Mouse (Mus musculus) embryo, embryonic 11.5 days (tissue): Measurements from ENCODE around the gene Dmbt1.
"Not testable (repeated sequence)": the region's sequence is repeated elsewhere in the genome, so short reads cannot be mapped to it uniquely, and the experiment has no call there.

Source experiments
- DNase-seq: peaks from one replicate; pipeline ENCODE4 v3.0.0-alpha.2; 2012; ENCODE audit warnings: low read depth, low spot score

Dmbt1 gene

GRCm38 (mm10) chr7:131049829-131050228 lies 18.0 kb downstream of the Dmbt1 start:
- not testable (repeated sequence) for DNase-seq

- DNase-seq: no peak
Observed at GRCm38 (mm10) chr7:131054808-131055370, 23.0 kb downstream of the Dmbt1 start.

- not testable (repeated sequence) for DNase-seq
Observed at GRCm38 (mm10) chr7:131057918-131058317, 26.1 kb downstream of the Dmbt1 start.

- DNase-seq: not testable (repeated sequence)
Observed at GRCm38 (mm10) chr7:131059808-131060207, 28.0 kb downstream of the Dmbt1 start.

DNA sequence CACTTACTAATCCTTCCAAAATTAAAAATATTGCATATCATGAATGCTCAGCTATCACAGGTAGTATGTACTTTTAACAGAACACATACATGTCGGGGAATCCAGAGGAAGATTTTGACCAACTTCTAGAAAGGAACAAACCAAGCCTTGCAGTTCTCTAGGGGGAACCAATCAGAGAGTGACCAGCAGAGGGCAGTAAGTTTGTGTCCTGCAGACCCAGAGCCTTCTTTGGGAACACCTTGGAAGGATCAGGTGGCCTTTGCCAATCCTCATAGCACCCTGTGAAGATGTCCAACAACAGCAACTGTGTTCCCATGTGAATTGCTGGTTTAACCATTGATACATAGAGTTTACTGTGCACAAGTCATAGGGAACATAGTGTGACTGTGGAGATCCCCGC lies 30.7 kb downstream of the Dmbt1 start:
- DNase-seq: no peak

DNA sequence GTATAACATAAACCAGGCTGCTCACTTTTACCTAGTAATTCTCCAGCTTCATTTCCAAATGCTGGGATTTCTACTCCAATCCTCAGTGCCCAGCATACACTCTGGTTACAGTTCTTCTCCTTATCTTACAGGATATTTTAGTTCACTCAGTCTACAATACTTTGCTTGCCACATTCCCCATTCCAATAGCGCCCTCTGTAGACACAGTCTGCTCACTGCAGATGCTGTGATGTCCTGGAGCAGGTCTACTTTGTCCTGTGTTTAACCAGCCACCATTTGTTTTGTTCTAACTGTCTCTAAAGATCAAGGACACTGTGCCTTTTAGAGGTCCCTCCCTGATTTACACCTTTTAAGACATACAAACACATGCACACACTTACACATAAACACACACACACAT lies 36.3 kb downstream of the Dmbt1 start:
- not testable (repeated sequence) for DNase-seq

DNA sequence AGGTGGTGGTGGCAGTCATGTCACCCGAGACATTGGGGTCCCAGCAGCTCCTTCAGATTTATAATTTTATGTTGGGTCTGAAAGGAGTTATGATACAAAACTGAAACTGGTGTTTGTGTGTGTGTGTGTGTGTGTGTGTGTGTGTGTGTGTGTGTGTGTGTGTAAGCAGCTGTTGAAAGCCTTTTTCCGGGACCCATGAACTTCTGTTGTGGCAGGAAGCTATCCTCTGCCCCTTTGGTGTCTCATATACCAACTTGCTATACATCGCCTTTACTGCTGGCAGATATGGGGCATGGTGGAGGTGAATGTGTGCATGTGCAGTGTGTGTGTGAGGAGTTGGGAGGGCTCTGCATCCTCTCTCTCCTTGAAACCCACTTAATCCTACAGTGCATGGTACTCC lies 41.6 kb downstream of the Dmbt1 start:
- not testable (repeated sequence) for DNase-seq

DNA sequence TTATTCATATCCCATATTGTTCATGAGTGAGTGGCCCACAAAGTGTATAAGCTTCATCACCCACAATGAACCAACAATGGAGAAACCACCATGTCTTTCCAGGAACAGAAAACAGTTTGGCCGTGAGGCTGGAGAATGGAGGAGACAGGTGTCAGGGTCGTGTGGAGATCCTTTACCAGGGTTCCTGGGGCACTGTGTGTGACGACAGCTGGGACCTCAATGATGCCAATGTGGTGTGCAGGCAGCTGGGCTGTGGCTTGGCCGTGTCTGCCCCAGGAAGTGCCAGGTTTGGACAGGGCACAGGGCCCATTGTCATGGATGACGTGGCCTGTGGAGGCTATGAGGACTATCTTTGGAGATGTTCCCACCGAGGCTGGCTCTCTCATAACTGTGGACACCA lies 42.2 kb downstream of the Dmbt1 start:
- not testable (repeated sequence) for DNase-seq

- no peak for DNase-seq
Observed at GRCm38 (mm10) chr7:131075956-131076355, 44.1 kb downstream of the Dmbt1 start.

DNA sequence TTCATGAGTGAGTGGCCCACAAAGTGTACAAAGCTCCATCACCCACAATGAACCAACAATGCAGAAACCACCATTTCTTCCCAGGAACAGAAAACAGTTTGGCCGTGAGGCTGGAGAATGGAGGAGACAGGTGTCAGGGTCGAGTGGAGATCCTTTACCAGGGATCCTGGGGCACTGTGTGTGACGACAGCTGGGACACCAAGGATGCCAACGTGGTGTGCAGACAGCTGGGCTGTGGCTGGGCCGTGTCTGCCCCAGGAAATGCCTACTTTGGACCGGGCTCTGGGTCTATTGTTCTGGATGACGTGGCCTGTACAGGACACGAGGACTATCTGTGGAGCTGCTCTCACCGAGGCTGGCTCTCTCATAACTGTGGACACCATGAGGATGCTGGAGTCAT lies 50.5 kb downstream of the Dmbt1 start:
- DNase-seq: not testable (repeated sequence)

GRCm38 (mm10) chr7:131112486-131112885 lies 80.6 kb downstream of the Dmbt1 start:
- peak; percentile 32 for DNase-seq

- DNase-seq: no peak
Observed at GRCm38 (mm10) chr7:131113676-131114075, 81.8 kb downstream of the Dmbt1 start.

DNA sequence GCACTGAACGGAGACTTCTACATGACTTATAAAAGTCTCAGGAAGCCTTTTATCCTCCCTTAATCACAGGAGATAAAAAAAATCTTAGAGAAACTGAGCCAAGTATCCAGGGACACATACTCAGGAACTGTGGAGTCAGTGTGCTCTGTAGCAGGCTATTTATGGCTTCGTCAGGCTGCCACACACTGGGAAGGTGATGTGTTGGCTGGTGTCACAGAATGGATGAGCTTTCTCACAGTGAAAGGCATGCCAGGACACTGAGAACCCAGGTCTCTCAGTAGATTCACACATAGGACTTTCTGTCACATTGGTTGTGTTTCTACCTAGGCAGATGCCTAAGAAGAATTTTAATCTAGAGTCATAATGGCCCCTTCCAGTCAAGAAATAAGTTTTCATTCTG lies 82.6 kb downstream of the Dmbt1 start:
- no peak for DNase-seq

GRCm38 (mm10) chr7:131122210-131122807 lies 90.5 kb downstream of the Dmbt1 start:
- DNase-seq: no peak

DNA sequence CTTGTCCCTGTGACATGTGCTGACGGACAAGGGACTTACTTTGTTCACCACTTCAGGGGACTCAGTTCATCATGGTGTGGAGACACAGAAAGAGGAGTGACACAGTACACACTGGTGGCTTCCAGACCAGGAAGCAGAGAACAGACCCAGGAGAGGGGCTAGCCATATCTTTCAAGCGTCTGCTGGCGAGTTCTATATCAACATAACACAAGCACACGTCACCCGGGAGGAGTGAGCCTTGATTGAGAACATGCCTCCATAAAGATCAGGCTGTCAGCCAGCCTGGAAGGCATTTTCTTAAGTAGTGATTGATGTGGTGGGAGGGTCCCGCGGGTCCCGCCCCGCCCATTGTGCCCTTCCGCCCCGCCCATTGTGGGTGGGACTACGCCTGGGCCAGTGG lies 98.2 kb downstream of the Dmbt1 start:
- DNase-seq: no peak

DNA sequence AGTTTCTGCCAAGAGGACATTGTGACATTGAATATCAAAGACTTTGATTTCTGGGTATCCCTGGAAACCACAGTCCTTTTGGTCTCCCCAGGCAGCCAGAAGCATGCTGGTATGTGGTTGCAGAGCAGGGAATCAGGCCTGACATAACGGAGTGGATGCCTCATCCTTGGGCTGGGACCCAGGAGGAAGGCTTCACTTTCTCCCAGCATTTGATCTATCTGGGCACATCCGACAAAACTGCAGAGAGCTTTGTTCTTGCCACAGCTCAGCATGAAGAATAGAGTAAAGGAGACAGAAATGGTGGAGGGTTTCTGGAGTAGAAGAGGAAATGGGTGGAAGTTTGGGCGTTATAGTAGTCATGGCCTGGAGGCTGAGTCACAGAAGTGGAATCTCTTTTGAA lies 101.3 kb downstream of the Dmbt1 start:
- DNase-seq: no peak

DNA sequence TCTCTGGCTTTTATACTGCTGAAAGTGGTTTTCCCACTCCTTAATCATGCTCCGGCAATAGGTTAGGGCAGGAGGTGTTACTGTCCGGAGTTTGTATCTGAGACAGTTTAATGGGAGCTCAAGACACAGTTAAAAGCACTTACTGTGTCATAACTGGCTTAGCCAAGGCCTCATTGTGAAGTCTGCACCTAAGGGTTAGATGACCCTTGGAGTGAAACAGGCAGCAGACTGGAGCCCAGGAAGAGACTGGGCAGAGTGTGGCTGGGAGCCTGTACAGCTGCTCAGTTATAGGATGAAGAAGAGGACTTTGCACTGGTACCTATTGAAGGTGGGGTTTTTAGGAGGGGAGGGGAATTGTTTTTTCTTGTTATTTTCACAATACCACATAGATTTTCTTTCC lies 114.4 kb downstream of the Dmbt1 start, which contains the start of gene 4933402N03Rik:
4933402N03Rik (minus strand) TSS at position 101 of the 400 bp plus-strand sequence.
- DNase-seq: no peak

- DNase-seq: no peak
Observed at GRCm38 (mm10) chr7:131150179-131150578, 118.3 kb downstream of the Dmbt1 start.

- DNase-seq: no peak
Observed at GRCm38 (mm10) chr7:131153044-131153443, 121.2 kb downstream of the Dmbt1 start.

DNA sequence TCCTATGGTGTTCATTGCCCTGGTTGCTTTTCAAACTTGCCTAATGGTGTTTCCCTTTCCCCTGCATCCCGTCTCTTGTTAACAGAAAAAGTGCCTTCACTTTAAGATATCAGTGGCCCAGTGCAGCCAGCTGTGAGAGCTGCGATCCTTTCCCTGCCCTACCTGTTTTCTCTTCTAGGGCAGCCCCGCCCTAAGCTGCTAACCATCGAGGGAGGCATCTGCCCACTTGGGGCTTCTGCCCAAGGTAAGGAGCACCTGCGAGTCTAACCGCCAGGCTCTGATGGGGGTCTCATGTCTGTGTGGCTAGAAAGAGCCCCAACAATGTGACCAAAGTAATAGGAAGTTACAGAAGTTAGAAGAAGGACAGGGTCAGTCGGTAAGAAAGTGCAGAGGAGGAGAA lies 130.4 kb downstream of the Dmbt1 start:
- DNase-seq: no peak

DNA sequence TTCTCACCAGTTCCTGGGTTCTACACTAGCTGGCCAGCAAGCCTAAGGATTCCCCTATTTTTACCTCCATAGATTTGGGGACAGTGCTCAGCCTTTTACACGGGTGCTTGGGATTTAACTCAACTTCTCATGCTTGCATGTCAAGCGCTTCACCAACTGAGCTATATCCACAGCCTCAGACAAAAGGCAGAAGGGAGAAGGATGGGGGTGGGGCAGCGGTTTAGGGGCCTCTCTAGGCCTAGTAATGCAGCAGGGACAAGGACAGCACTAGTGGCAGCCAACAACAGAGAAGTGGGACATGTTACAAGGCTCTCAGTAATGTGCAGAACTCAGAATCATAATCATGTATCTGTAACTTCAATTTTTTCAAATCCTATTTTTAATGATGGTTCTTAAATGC lies 135.9 kb downstream of the Dmbt1 start:
- no peak for DNase-seq

DNA sequence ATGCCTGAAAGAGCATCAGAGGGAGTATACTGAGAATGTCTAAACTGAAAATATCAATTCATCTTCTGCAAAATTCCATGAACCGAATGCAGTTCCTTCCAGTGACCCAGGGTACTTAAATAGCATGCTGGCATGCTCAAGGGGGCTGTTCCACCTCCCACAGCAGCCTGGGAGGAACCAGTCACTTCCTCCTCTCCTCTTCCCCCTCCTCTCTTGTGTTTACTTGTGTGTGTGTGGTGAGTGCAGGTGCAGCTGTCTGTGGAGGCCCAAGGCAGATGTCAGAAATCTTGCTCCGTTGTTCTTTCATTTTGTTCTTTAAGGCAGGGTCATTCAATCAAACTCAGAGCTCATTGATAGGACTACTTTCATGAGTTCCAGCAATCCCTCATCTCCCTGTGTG lies 137.2 kb downstream of the Dmbt1 start:
- no peak for DNase-seq
